Mouse (Mus musculus) lung, postnatal 0 days (tissue): ENCODE measurements around the gene Sgk2.

Source experiments
- CTCF ChIP-seq: IDR thresholded peaks from 2 replicates; pipeline ENCODE4 v1.5.1; 2016; ENCODE audit warnings: antibody characterized with exemption, mild to moderate bottlenecking
- EP300 ChIP-seq: IDR thresholded peaks from 2 replicates; pipeline ENCODE4 v1.6.1; 2016; ENCODE audit warnings: antibody characterized with exemption, mild to moderate bottlenecking, control low read depth

DNA sequence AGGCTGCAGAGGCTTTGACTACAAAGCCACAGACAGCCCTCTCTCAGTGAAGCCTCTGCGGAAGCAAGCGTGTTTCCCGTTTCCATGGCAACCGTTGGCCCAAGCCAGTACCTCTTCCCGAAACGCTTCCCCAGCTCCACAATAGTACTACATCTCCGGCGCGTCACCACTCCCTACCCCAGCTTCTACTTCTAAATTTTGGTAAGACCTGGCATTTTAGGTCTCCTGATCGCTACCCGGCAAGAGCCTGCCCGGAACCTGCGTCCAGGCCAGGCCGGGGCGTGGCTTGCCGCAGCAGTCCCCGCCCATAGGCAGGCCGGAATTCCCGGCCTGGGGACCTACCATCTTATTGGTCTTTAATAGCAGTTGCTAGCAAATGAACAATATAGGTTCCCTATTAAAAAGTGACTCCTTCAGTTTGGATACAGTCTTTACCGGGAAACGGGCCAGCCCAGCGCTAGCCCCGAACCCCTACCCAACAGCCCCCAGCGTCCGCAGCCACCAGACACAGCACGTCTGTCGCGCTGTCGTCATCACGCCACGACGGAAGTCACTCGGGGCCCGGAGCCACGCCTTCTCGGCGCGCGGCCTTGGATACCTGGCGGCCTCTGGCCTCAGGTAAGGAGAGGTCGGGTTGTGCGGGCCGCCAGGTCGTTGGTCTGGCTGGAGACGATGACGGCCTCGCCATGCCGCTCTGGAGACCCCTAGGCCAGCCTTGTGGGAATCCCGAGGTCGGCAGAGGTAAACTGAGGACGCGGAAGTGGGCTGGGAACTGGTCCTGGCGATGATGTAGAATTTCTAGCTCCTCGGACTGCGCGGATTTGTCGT is 30.0 kb downstream of the Sgk2 start, which contains the start of gene Ift52:
- TF ChIP-seq CTCF (no peak), EP300 (no peak)
